Mouse (Mus musculus): ENCODE data around the gene Wrnip1. TPM values are rescaled to one million over a fixed set of nuclear protein-coding genes. Genes with fewer than 3 reads are reported as not detected.

The Wrnip1 gene
- polyA plus RNA-seq, 1 experiment from 2014 or later: 19.7 TPM

DNA sequence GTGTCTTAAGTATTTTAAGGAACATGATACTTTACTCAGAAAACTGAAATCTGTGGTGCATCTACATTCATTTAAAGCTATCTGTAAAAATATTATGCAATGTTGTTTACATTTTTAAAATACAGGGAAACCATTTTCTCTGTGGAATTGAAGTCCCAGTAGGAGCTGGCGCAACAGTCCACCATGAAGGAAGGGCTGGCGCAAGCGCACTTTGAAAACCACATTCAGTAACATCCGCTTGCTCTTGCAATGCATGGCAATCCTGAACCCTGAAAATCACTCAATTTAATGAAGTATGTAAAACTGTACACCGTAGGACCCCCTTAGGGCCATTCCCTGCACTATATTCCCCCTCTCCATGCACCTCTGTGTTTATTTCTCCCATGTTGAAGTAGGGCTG is 32.7 kb downstream of the Wrnip1 start:
- WGBS: 88% methylated on average over 5 of the region's 5 CpGs
- Histone ChIP-seq H3K9ac (ENCODE audit: low read length) (no peak overlapping the region), H3K4me1 (ENCODE audit: control insufficient read depth in 2 of 2, insufficient read depth in 2 of 2, low read length in 2 of 2) (no peaks in the 10 kb centered on the region), H3K4me3 (ENCODE audit: control insufficient read depth in 1 of 2, insufficient read depth in 1 of 2, low read depth in 1 of 2, low read length in 2 of 2) (no peak overlapping the region), H3K36me3 (ENCODE audit: control insufficient read depth, insufficient read depth, low read length) (no peaks in the 10 kb centered on the region), H3K4me2 (ENCODE audit: low read length) (no peak overlapping the region), H3K9me3 (ENCODE audit: control insufficient read depth, low read length) (no peaks in the 10 kb centered on the region), H3K27ac (replicated peaks in 1 of 2; ENCODE audit: control insufficient read depth in 1 of 2, insufficient read depth in 1 of 2, low read depth in 2 of 2, low read length in 2 of 2) (no peak overlapping the region), H3K27me3 (ENCODE audit: control insufficient read depth, insufficient read depth, low read length) (no peaks in the 10 kb centered on the region)
- no peak for ATAC-seq (ENCODE audit: insufficient number of reproducible peaks, insufficient read depth, low FRiP score, low read depth)

DNA sequence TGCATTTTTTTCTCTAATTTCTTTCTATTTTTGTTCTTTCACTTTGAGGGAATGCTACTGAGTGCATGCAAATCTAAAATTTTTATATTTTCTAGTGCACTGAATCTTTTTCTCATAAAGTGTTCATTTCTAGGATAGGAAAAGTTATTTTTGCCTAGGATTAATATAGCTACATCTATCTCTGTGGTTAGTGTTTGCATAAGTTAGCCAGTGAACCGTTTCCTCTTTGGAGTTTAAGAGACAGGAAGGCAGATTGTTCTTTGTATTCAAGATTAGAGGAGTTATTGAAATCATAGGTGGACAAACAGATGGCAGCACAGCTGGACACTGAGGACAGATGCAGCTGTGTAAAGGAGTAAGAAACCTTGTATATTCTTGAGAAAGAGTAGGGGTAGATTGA is 37.5 kb downstream of the Wrnip1 start:
- Histone ChIP-seq H3K4me1 (ENCODE audit: control insufficient read depth in 2 of 2, insufficient read depth in 2 of 2, low read length in 2 of 2) (no peaks in the 10 kb centered on the region), H3K4me3 (ENCODE audit: control insufficient read depth in 1 of 2, insufficient read depth in 1 of 2, low read depth in 1 of 2, low read length in 2 of 2) (no peak overlapping the region), H3K9ac (ENCODE audit: low read length) (no peak overlapping the region), H3K36me3 (ENCODE audit: control insufficient read depth, insufficient read depth, low read length) (no peaks in the 10 kb centered on the region), H3K27ac (replicated peaks in 1 of 2; ENCODE audit: control insufficient read depth in 1 of 2, insufficient read depth in 1 of 2, low read depth in 2 of 2, low read length in 2 of 2) (no peak overlapping the region), H3K4me2 (ENCODE audit: low read length) (no peak overlapping the region), H3K27me3 (ENCODE audit: control insufficient read depth, insufficient read depth, low read length) (no peaks in the 10 kb centered on the region), H3K9me3 (ENCODE audit: control insufficient read depth, low read length) (no peaks in the 10 kb centered on the region)
- 33% methylated on average over 1 of the region's 1 CpGs for WGBS
- ATAC-seq (ENCODE audit: insufficient number of reproducible peaks, insufficient read depth, low FRiP score, low read depth): no peak

DNA sequence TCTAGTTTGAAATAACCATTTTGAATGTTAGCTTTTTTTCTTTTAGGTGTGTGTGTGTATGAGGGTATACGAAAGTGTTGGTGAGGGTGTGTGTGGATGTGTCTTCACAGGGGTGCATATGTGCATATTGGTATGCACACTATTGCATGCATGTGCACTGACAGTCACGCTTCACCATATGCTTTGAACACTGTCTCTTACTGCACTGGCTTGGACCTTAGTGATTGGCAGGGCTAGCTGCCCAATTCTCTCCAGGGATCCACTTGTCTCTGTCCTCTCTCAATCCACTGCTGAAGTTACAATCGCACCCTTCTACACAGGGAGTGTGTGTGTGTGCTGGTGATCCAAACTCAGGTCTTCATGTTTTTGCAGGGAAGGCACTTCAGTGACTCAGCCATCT is 39.5 kb downstream of the Wrnip1 start:
- WGBS: 83% methylated on average over 3 of the region's 3 CpGs
- no peaks in the 10 kb centered on the region for H3K36me3 ChIP-seq (ENCODE audit: control insufficient read depth, insufficient read depth, low read length)
- no peak overlapping the region for H3K27ac ChIP-seq (replicated peaks in 1 of 2; ENCODE audit: control insufficient read depth in 1 of 2, insufficient read depth in 1 of 2, low read depth in 2 of 2, low read length in 2 of 2)
- no peak for ATAC-seq (ENCODE audit: insufficient number of reproducible peaks, insufficient read depth, low FRiP score, low read depth)
- no peak overlapping the region for H3K9ac ChIP-seq (ENCODE audit: low read length)
- no peak overlapping the region for H3K4me2 ChIP-seq (ENCODE audit: low read length)
- no peak overlapping the region for H3K4me3 ChIP-seq (ENCODE audit: control insufficient read depth in 1 of 2, insufficient read depth in 1 of 2, low read depth in 1 of 2, low read length in 2 of 2)
- no peaks in the 10 kb centered on the region for H3K9me3 ChIP-seq (ENCODE audit: control insufficient read depth, low read length)
- H3K4me1 ChIP-seq (ENCODE audit: control insufficient read depth in 2 of 2, insufficient read depth in 2 of 2, low read length in 2 of 2): no peaks in the 10 kb centered on the region
- no peaks in the 10 kb centered on the region for H3K27me3 ChIP-seq (ENCODE audit: control insufficient read depth, insufficient read depth, low read length)

DNA sequence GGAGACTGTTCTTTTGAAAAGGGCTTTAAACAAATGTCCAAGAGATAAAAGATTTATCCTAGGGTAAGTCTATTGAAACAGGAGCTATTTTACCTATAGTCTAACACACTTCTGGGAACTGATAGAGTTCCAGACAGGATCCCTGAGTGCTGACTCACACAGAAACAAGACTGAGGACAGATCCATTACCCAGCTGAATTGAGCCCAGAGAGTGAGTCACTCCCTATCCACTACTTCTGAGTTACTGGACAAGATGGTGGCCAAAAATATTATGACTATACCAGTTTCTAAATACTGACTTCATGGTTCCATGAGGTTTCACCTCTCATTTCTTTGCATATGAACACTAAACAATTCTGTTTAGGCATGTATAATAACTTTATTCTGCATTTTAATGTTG is 44.4 kb downstream of the Wrnip1 start:
- Histone ChIP-seq H3K27ac (replicated peaks in 1 of 2; ENCODE audit: control insufficient read depth in 1 of 2, insufficient read depth in 1 of 2, low read depth in 2 of 2, low read length in 2 of 2) (no peak overlapping the region), H3K9ac (ENCODE audit: low read length) (no peak overlapping the region), H3K4me2 (ENCODE audit: low read length) (no peak overlapping the region), H3K27me3 (ENCODE audit: control insufficient read depth, insufficient read depth, low read length) (no peaks in the 10 kb centered on the region), H3K4me1 (ENCODE audit: control insufficient read depth in 2 of 2, insufficient read depth in 2 of 2, low read length in 2 of 2) (peaks cover 8 to 10% of the 10 kb centered on the region in 2 experiments; a peak in 3 of 4 replicates), H3K9me3 (ENCODE audit: control insufficient read depth, low read length) (no peaks in the 10 kb centered on the region), H3K36me3 (ENCODE audit: control insufficient read depth, insufficient read depth, low read length) (no peaks in the 10 kb centered on the region), H3K4me3 (ENCODE audit: control insufficient read depth in 1 of 2, insufficient read depth in 1 of 2, low read depth in 1 of 2, low read length in 2 of 2) (no peak overlapping the region)
- no peak for ATAC-seq (ENCODE audit: insufficient number of reproducible peaks, insufficient read depth, low FRiP score, low read depth)

DNA sequence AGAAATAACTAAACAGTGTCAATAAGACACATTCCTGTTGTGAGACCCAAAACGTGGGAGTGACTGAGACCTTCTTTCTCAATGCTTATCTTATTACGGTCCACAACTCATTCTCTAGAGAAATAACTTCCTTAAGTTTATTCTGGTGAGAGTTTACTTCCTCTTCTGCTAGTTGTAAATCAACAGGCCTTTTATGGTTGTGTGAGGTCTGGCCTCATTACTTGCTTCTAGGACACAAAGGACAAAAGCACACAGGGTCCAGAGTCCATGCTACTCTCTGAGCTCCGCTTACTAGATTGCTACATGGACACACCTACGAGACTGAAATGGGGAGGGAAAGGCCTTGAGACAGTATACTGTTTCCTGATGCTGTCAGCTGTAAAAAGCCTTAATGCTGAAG is 47.3 kb downstream of the Wrnip1 start:
- WGBS: 57% methylated on average over 4 of the region's 4 CpGs
- Histone ChIP-seq H3K9me3 (ENCODE audit: control insufficient read depth, low read length) (no peaks in the 10 kb centered on the region), H3K4me1 (ENCODE audit: control insufficient read depth in 2 of 2, insufficient read depth in 2 of 2, low read length in 2 of 2) (peaks cover 8 to 15% of the 10 kb centered on the region in 2 experiments; a peak in 3 of 4 replicates), H3K9ac (ENCODE audit: low read length) (no peak overlapping the region), H3K4me3 (ENCODE audit: control insufficient read depth in 1 of 2, insufficient read depth in 1 of 2, low read depth in 1 of 2, low read length in 2 of 2) (no peak overlapping the region), H3K36me3 (ENCODE audit: control insufficient read depth, insufficient read depth, low read length) (no peaks in the 10 kb centered on the region), H3K27ac (replicated peaks in 1 of 2; ENCODE audit: control insufficient read depth in 1 of 2, insufficient read depth in 1 of 2, low read depth in 2 of 2, low read length in 2 of 2) (no peak overlapping the region), H3K4me2 (ENCODE audit: low read length) (no peak overlapping the region), H3K27me3 (ENCODE audit: control insufficient read depth, insufficient read depth, low read length) (no peaks in the 10 kb centered on the region)
- ATAC-seq (ENCODE audit: insufficient number of reproducible peaks, insufficient read depth, low FRiP score, low read depth): no peak

DNA sequence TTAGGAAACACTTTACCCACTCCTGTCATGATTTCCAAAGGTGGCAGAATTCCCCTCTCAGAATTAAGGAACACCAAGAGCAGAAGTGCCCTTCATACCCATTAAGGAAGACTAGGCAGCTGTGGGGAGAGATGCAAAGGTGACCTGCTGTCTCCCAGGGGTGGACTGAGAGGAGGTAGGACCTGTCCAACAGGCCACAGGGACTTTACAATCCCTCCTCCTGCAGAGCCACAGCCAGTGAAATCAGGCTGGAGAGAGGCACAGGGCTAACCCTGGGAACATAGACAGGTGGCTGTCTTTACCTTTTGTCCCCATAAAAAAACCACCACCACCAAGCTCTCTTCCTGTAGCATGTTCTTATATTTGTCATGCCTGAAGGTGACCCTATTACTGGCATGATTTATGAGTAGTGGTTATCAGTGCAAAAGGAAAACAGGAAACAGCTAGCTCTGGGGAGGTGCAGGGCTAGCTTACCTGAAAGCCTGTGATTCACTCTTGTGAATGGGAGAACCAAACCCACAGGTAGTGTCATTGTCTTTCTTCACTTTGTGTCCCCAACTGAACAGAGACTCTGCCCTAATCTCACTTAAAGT is 47.8 kb downstream of the Wrnip1 start:
- no peak overlapping the region for H3K4me2 ChIP-seq (ENCODE audit: low read length)
- no peak overlapping the region for H3K4me3 ChIP-seq (ENCODE audit: control insufficient read depth in 1 of 2, insufficient read depth in 1 of 2, low read depth in 1 of 2, low read length in 2 of 2)
- no peak overlapping the region for H3K9ac ChIP-seq (ENCODE audit: low read length)

DNA sequence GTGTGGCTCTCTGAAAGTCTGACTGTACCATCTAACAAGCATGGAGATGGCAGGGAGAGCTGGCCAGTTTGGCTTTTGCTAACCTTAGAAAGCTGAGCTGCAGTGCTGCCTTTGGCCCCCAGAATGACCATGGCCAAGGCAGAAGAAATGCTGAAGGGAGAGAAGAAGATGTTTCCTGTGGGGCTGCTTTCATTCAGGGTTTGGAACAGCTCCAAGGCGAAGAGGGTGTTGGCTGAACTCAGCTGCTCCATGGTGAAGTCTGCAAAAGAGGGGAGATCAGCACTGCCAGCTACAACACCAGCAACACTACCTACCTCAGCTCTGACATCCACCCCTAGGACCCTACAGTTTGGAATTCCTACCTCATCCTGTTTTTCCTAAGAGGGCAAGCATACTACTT is 48.3 kb downstream of the Wrnip1 start:
- H3K36me3 ChIP-seq (ENCODE audit: control insufficient read depth, insufficient read depth, low read length): no peaks in the 10 kb centered on the region
- no peak overlapping the region for H3K4me2 ChIP-seq (ENCODE audit: low read length)
- H3K9ac ChIP-seq (ENCODE audit: low read length): no peak overlapping the region
- H3K4me3 ChIP-seq (ENCODE audit: control insufficient read depth in 1 of 2, insufficient read depth in 1 of 2, low read depth in 1 of 2, low read length in 2 of 2): no peak overlapping the region
- ATAC-seq (ENCODE audit: insufficient number of reproducible peaks, insufficient read depth, low FRiP score, low read depth): no peak
- WGBS: 33% methylated on average over 1 of the region's 1 CpGs
- H3K27ac ChIP-seq (replicated peaks in 1 of 2; ENCODE audit: control insufficient read depth in 1 of 2, insufficient read depth in 1 of 2, low read depth in 2 of 2, low read length in 2 of 2): no peak overlapping the region
- no peaks in the 10 kb centered on the region for H3K9me3 ChIP-seq (ENCODE audit: control insufficient read depth, low read length)
- peaks cover 8 to 15% of the 10 kb centered on the region in 2 experiments; a peak in 3 of 4 replicates for H3K4me1 ChIP-seq (ENCODE audit: control insufficient read depth in 2 of 2, insufficient read depth in 2 of 2, low read length in 2 of 2)
- H3K27me3 ChIP-seq (ENCODE audit: control insufficient read depth, insufficient read depth, low read length): no peaks in the 10 kb centered on the region

More for the DNA sequence above, 47.8 kb downstream of the Wrnip1 start:
- Histone ChIP-seq H3K36me3 (ENCODE audit: control insufficient read depth, insufficient read depth, low read length) (no peaks in the 10 kb centered on the region), H3K27ac (replicated peaks in 1 of 2; ENCODE audit: control insufficient read depth in 1 of 2, insufficient read depth in 1 of 2, low read depth in 2 of 2, low read length in 2 of 2) (no peak overlapping the region), H3K27me3 (ENCODE audit: control insufficient read depth, insufficient read depth, low read length) (no peaks in the 10 kb centered on the region), H3K4me1 (ENCODE audit: control insufficient read depth in 2 of 2, insufficient read depth in 2 of 2, low read length in 2 of 2) (peaks cover 8 to 15% of the 10 kb centered on the region in 2 experiments; a peak in 3 of 4 replicates), H3K9me3 (ENCODE audit: control insufficient read depth, low read length) (no peaks in the 10 kb centered on the region)
- no peak for ATAC-seq (ENCODE audit: insufficient number of reproducible peaks, insufficient read depth, low FRiP score, low read depth)
